Mouse (Mus musculus) Muller cell, postnatal 12 days (primary cell): Measurements from ENCODE around the gene Rpap1.
A peak's percentile ranks its signal among the peaks of the same experiment; 100 is the strongest.

ENCODE experiments used
- DNase-seq: peaks from one replicate; pipeline ENCODE4 v3.0.0-alpha.2; 2015; ENCODE audit errors: inconsistent ontology term

Gene Rpap1

DNA sequence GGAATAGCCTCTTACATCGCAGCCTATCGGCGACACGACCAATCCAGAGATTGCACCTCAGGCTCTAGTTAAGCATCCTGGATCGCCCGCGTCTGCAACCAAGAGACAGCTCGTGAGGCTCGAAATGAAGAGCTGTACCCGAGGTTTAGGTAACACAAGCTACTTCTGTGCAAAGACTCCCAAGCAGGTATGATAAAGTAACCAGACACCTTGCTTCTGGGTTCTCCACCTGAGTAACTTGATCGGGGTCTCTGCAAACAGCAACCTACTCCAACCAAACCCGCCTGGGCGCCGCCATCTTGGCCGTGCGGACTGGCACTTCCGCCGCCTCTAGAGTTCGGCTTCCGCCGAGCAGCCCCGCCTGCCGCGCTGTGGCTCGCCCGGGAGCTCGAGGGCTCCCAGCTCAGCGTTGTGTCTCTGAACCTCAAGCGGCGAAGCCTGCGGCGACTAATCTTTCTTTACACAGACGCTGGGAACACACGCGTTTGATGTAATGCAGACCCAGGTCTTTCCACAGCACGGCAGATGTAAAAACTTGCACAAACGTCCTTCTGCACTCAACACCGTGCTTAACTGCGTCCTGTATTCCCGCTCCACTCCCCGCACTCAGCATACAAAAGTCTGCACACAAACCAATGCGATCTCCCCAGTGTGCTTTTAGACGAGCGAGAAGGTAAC is at the start of gene Rpap1:
TSS of gene Rpap1 (minus strand) at position 332 of the 678 bp plus-strand sequence.
- peak; percentile 82 for DNase-seq

GRCm38 (mm10) chr2:119834231-119834630 is 46.9 kb upstream of the Rpap1 start:
- no peak for DNase-seq

DNA sequence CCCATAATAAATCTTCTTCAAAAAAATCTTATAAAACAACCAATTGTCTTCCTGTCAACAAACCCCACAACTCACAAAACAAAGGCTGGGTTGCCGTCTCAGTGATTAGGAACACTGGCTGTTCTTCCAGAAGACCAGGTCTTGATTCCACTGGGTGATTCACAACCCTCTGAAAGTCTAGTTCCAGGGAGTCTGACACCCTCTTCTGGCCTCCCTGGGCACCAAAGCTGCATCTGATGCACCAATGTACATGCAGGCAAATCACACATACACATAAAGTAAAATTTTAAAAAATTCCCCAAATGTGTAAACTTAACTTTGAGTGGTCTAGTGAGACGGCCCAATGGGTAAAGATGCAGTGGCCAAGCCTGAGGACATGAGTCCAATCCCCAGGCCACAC is 43.2 kb upstream of the Rpap1 start:
- no peak for DNase-seq

DNA sequence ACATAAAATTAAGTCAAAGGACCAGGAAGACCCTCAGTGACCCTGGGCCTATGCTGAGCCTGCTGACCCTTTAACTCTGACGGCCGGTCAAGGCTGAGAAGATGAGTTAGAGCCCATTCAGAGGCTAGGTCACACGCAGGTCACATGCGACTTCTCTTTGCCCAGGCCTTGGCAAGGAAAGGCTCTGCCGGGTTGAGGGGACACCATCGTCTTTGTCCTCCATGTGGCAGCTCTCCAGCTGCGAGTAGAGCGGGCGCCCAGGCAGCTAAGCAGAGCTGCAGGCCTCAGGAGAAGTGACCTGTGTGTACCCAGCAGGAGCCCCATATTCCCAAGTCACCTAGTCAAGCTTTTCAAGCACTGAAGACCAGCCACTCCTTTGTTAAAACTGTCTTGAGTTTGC is 33.8 kb upstream of the Rpap1 start:
- peak; percentile 33 for DNase-seq

DNA sequence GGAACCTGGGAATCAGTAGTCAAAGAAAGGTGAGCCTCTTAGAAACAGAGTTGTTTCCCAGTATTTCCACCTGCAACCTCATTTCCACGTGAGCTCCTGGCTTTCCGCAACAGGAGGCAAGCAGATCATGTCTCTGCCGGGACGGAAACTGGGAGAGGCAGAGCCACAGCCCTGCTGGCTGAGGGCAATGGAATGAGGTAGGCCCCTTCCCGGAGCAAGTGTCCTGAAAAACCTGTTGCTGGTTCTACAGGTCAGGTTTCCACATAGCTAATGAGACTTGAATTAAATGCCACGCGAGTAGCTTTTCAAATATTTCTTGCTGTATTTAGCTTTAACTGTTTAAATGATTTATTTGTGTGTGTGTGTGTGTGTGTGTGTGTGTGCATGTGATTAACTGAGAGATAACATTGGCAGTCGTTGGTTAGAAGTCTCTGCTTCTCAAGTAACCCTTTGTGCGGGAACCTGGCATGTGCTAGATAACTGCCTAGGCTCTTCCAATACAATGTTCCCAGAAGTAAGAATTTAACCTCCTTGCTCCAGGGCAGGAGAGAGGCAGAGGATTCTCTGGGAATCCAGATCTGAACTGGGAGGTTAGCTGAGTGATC is 31.4 kb upstream of the Rpap1 start:
- no peak for DNase-seq

- DNase-seq, result peak; percentile 32
These were observed 29.7 kb upstream of the Rpap1 start for GRCm38 (mm10) chr2:119817047-119817446.

DNA sequence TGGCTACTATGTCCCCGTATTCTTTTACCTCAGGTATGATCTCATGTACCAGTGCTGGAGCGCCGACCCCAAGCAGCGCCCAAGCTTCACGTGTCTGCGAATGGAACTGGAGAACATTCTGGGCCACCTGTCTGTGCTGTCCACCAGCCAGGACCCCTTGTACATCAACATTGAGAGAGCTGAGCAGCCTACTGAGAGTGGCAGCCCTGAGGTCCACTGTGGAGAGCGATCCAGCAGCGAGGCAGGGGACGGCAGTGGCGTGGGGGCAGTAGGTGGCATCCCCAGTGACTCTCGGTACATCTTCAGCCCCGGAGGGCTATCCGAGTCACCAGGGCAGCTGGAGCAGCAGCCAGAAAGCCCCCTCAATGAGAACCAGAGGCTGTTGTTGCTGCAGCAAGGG is 29.3 kb upstream of the Rpap1 start:
- DNase-seq, result no peak

DNA sequence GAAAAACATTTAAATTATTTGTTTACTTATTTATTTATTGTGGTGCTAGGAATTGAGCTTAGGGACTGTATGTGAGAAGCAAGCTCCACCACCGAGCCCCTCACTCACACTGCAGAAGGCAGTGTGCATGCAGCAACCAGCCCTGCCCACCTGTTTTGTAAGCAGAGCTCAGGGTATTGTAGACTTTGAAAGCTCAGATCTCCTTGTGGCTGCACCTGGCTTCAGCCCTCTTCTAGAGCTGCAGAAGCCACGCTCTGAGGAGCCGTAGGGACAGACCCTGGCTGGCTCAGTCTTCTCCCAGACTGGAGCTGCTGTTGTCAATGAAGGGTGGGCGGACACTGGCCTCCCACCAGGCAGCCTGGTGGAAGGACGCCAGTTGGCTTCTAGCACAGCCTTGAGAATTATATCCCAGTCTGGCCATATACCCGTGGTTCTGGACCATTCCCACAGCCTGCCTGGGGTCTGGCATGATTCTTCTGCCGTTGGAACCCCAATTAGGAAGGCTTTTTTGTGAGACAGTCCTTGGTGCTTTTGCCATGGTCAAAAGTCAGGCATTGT is 27.1 kb upstream of the Rpap1 start:
- peak; percentile 67 for DNase-seq

GRCm38 (mm10) chr2:119811490-119812146 is 24.3 kb upstream of the Rpap1 start:
- DNase-seq, result no peak

- DNase-seq, result no peak
These were observed 23.6 kb upstream of the Rpap1 start for GRCm38 (mm10) chr2:119810890-119811289.

DNA sequence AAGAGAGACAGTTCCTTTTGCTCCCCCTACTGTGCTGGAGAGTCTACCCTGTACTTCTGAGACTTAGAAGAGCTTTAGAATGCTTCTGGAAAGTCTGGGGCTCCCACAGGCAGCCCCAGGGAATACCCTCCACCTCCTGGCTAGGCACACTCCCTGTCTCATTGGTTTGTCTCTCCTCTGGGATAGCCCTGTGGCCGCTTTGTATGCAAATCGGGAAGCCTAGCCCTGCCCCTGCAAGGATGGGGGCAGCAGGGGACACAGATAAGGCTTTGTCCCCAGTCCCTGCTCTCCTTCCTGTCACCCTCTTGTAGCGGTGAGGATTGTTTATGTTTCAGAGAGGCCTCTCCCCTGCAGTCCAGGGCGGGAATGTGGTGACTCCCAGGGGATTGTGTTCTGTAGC is 21.5 kb upstream of the Rpap1 start:
- DNase-seq, result no peak

DNA sequence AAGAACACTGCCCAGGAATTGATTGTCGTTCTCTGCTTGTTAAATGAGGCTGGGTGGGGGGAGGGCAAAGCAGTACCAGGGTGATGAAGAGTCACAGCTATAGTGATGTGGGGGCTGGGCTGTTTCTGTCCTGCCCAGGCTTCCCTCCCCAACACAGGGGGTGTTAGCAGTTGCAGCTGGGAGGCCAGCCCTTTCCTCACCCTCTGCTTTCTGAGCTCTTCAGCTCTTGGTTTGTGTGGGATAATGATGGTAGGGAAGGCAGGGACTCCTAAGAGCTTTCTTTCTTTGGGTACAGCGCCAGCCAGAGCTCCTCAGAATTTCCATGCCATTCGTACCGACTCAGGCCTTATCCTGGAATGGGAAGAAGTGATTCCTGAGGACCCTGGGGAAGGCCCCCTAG is 21.1 kb upstream of the Rpap1 start:
- DNase-seq, result no peak

DNA sequence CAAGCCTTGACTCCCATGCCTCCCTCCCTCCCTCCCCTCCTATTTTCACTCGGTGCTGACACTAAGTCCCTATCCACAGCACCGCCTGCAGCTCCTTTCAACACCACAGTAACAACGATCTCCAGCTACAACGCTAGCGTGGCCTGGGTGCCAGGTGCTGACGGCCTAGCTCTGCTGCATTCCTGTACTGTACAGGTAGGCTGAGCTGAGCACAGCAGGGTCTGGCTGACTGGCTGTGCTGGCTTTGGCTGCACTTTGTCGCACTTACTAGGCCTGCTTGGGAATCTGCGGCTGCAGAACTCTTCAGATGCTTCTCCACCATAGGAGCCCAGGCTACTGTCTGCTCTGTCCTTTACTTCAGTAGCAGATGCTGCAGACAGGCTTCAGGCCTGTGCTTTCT is 18.2 kb upstream of the Rpap1 start:
- no peak for DNase-seq

- DNase-seq, result no peak
These were observed 17.4 kb upstream of the Rpap1 start for GRCm38 (mm10) chr2:119804776-119805175.

GRCm38 (mm10) chr2:119804275-119804628 is 16.9 kb upstream of the Rpap1 start:
- DNase-seq, result no peak

DNA sequence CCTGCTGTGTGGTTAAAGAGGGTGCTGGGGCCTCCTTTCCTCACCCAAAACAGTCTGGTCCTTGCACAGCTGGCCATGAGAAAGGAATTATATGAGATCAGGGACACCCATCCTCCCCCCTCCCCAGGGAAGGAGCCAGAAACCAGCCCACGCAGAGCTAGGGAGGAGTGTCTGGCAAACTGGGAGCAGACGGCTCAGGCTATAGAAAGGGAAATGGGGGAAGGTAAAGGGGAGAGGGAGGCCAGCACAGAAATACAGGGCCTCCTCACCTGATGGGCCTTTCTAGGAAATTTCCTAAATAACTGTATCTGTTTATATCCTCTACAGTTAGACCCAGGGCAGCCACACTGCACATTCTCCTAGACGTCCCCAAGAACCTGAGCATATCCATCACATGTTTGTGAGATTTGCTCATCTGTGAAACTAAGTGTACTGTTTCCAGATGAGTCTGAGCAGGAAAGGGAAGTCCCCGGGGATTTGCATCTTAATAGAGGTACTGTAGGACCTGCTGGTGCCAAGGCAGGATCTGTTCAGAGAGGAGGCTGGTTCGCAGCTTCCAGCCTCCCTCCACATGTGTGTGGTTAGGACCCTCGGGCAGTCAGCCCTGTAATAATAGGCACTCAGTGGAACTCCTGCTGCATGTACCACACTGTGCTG is 16.4 kb upstream of the Rpap1 start:
- peak; percentile 37 for DNase-seq

DNA sequence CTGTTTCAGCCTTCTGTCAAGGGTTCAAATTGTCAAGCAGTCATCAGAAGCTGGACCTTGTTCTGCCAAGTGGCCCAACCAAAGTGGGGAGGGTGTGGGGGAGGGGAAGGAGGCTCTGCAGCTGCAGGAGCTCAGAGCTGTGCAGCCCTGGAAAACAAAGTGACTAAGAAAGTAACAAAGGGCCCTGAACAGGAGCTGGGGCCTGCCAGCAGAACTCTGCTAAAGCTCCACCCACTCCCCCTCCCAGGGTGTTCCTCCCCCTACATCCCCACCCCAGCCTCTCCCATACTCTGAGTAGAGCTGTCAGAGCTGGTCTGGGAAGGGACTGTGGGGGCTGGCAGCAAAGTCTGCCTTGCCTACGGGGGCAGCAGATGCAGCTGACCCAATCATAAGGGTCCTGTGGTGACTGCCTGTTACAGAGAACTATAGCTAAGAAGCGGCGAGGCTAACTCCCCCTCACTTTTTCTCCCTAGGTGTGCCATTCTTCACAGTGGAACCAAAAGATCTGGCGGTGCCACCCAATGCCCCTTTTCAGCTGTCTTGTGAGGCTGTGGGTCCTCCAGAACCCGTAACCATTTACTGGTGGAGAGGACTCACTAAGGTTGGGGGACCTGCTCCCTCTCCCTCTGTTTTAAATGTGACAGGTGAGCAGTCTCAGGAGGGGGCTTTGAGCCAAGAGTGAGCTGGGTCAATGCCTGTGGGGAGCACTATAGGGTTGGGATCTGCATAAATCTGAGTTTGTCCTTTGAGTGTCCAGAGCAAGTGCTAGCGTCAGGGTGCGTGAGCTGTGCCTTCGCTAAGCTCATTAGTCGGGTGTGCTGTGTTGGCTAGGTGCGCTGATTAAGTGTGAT is 15.7 kb upstream of the Rpap1 start:
- DNase-seq, result peak; percentile 65

DNA sequence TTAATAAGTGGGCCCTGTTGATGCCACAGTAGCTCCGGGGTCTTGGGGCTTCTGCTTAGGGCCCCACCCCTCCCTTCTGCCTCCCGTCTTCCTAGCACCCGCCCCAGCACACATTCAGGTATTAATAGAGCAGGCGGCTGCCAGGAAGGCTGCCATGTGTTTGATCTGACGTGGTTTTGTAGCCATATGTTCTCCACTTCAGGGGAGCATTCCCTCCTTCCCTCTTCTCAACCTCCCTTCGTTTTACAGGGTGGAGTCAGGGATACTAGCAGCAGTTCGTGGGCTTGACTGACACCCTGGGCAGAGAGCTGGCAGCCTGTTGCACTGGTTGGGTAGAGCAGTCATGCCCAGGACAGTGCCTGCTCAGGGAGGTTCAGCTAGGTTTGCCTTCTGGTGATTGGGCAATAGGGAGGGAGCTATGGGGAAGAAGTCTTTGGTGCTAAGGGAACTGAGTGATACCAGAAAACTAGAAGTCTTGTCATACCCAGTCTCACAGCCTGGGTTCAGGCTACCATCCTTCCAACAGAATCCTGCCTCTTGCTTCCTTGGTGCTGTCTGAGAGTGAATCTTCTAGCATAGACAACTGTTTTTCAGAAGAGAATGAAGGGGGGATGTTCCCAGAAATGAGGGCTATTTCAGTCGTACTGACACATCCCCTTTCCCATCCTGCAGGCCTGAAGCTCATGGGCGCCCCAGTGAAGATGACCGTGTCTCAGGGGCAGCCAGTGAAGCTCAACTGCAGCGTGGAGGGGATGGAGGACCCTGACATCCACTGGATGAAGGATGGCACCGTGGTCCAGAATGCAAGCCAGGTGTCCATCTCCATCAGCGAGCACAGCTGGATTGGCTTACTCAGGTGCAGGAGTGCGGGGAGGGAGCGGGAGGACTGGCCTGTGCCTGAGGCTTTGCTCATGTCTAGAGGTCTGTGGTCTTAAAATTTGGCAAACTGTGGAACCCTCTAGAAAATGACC is 13.8 kb upstream of the Rpap1 start:
- no peak for DNase-seq

DNA sequence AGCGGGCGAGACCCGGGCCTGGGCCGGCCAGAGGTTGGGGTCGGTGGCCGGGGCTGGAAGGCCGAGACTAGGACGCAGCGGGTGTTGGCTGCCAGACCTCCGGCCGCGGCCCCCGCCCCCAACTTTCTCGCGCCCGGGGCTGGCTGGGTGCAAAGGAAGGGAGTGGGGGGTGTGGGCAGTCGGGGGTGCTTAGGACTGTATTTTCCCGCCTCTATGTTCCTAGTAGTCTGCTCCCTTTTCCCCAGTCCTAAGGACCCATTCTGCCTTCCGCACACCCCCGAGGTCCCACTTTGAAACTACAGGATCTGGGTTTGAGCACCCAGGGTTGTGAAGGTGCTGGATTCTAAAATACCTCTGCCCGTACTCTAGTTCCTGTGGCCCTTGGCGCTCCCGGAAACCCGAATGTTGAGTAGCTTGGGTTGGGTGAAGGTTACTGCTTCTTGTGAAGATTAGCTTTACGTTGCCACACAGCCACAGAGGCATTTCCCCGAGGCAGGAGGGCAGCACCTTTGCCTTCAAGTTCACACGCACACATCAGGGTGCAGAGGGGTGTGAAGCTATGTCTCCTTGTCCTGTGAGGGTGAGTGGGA is 12.7 kb upstream of the Rpap1 start:
- DNase-seq, result peak; percentile 32
